Mouse (Mus musculus): ENCODE measurements at regions not wholly inside any gene's neighbourhood (a gene's known extent, or its start where the extent isn't known, plus 50 kb on each side); places are given as distances from the start of the nearest gene placed in this dataset.

- DNase-seq: no peak
Measured at GRCm38 (mm10) chr14:81193689-81194088, 1209.8 kb downstream of the Olfm4 start.

- peak; percentile 1 for DNase-seq
Measured at GRCm38 (mm10) chr14:81195657-81196353, 1211.9 kb downstream of the Olfm4 start.

Data from right cerebral cortex, adult 18-20 months (tissue).